Mouse (Mus musculus) erythroblast, embryonic 14.5 days (primary cell): ENCODE measurements around the gene Nckap5.

Experiments
- GATA1 ChIP-seq: IDR thresholded peaks from 2 replicates; pipeline ENCODE4 v1.6.1; 2012; ENCODE audit warnings: low read length, inconsistent platforms, mixed read lengths
- TAL1 ChIP-seq: IDR thresholded peaks from 3 replicates; pipeline ENCODE4 v1.6.1; 2012; ENCODE audit warnings: low read length, inconsistent platforms, mixed read lengths

- TF ChIP-seq GATA1 = no peak
- no peak for TF ChIP-seq TAL1
These were observed 261.9 kb downstream of the Nckap5 start for GRCm38 (mm10) chr1:126568520-126569197.
